Mouse (Mus musculus): ENCODE measurements around the gene Zfp36l1.

Zfp36l1 gene

DNA sequence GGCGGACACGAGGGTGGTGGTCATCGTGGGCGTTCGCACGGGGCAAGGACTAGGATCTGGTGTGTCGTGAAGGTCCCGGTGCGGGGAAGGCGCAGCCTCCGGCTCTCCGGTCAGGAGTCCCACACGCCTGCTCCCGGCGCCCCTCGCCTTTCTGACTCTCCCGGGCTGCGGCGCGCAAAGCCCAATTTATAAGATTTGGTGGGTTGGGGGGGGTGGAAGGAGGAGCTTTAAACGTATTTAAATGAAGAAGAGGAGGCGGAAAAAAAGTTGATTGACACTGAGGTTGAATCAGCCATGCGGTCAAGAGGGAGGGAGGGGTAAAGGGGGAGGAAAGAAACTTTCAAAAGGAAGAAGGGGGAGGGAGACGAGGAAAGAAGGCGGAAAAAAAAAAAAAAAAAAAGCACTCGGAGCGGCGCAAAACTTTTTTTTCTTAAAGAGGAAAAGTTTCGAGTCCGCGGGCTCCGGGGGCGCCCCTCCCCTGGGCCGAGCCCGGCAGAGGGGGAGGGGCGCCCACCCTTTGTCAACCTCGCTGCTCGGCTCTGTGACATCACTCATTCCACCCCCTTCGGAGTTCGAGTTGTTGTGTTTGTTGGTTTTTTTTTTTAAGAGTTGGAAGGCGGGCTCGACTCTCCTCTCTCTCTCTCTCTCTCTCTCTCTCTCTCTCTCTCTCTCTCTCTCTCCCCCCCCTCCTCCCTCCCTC lies at the start of gene Zfp36l1:
Gene Zfp36l1 (minus strand): TSS at position 162 of the 700 bp plus-strand sequence.
- peak; percentile 98 for DNase-seq

DNA sequence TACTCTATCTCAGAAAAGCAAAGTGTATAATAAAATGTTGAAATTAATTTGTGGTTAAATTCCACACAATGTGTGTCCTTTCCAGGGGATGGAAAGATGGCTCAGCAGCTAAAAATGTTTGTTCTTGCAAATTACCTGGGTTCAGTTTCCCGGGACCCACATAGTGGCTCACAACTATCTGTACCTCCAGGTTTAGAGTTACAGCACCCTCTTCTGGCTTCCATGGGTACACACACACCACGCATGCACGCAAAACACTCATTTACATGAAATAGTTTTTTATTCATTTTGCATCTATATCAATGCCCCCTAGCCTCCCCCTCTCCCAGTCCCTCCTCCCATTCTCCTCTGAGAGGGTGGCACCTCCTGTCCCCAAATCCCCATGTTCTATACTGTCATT lies 49.6 kb upstream of the Zfp36l1 start:
- DNase-seq, result no peak

DNA sequence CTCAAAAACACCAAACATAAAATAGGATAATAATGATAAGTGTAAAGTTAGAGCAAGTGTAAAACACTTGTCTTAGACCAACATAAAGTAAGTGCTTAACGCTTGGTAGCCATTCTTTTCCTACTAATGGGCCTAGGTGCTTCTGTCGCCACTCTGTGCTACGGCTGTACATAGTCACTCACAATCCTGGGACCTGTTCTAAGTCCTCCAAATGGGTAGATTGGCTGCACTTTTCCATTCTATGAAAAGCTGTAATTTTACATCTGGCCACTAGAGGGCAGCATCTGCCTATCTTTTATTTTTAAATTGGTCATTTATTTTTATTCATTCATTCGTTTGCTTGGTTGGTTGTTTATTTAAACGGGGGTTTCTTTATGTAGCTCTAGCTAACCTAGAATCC lies 44.9 kb upstream of the Zfp36l1 start:
- peak; percentile 49 for DNase-seq

DNA sequence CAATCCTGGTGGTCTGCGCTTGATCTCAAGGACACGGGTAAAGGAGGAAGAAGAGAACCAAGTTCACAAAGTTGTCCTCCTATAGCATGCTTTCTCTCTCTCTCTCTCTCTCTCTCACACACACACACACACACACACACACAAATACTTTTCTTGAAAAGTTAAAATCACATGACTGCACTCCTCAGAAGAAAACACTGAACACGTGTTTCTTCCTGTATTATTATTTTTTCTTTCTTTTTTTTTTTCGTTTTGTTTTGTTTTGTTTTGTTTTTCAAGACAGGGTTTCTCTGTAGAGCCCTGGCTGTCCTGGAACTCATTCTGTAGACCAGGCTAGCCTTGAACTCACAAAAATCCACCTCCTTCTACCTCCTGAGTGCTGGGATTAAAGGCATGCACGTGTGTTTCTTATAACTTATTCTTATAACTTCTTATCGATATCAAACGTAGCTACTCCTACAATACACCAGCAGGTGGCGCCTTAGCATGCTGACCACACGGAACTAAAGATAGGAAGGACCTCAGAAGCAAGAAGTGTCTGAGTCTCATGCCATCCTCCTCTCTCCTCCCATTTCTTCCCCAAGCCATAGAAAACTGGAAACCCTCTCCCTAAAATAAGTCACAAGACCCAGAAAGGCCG lies 41.0 kb upstream of the Zfp36l1 start:
- peak; percentile 57 for DNase-seq

- no peak for DNase-seq
Measured at GRCm38 (mm10) chr12:80153078-80153477, 40.3 kb upstream of the Zfp36l1 start.

GRCm38 (mm10) chr12:80151821-80152220 lies 39.0 kb upstream of the Zfp36l1 start:
- DNase-seq, result no peak

DNA sequence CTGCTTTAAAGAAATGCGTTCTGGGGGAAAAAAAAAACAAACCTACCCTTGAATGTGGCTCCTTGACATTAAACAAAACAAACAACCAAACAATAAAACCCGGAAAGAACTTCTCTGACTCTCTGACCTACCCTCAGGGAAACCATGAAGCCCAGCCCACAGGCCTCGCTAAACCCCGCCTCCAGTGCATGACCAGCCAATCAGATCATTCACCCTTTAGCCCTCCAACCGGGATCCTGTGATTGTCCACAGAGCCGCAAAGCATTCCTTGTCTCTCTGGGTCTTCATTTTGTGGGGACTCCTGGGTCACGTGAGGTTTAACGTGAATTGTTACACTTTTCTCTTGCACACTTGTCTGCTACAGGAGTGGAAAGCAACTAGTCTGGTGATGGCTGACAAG lies 37.8 kb upstream of the Zfp36l1 start:
- peak; percentile 60 for DNase-seq

DNA sequence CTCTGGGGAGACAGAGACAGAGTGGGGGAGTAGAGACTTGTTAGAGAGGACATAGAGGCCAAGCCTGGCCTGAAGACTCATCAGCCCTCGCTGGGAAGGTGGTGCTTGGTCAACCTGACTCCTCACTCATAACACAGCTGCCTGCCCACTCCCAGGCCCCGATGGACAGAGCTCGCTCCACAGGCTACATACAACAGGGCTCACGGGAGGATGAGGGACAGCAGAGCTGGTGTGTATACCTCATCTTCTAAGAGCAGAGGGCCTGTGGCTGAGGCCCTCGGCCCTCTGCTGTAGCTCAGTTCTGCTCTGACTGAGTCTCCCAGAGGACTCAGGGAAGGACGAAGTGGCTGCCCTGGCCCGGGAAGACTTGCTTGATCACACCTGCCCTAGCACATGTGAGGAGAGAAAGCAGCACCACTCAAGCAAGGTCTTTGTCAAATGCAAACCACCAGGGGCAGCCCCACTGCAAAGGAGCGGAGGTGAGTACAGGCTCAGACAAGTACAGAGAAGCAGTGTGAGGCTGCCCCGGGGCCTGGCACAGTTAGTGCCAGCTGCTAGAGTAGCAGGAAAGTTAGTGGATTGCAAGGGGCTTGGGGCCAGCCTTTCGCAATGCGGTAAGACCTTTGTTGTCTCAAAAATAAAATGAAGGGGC lies 34.9 kb upstream of the Zfp36l1 start:
- DNase-seq, result no peak

- DNase-seq, result peak; percentile 77
Measured at GRCm38 (mm10) chr12:80146227-80147223, 33.7 kb upstream of the Zfp36l1 start.

DNA sequence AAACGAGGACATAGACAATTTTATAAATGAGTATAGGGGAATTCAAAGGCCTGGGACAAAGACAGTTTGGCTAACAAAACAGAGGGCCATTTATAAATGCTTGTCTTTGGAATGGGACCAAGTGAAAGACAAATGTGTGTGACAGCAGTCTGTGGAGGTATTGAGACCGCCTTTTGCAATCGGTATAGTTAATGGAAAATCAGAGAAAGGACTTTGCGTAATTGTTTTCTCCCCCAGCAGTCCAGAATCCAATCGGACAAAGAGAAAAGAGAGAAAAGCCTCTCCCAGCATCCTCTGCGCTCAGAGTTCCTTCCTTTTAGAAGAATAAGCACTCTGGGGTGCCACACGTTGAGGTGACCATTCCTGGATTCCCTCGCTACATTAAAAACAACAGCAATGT lies 32.6 kb upstream of the Zfp36l1 start:
- DNase-seq, result no peak

DNA sequence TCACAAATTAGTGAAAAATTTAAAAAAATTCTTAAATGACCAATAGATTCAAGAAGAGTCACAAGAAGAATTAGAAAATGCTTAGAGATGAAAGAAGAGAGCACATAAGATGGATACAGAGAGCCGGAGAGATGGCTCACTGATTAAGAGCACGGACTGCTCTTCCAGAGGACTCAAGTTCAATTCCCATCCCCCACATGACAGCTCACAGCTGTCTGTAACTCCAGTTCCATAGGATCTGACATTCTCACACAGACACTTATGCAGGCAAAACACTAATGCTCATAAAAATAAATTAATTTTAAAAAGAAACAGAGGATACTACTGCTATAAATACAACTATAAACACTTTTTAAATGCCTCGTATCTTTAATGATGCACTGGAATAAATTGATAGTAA lies 32.0 kb upstream of the Zfp36l1 start:
- no peak for DNase-seq

GRCm38 (mm10) chr12:80141470-80141869 lies 28.7 kb upstream of the Zfp36l1 start:
- DNase-seq, result peak; percentile 51

DNA sequence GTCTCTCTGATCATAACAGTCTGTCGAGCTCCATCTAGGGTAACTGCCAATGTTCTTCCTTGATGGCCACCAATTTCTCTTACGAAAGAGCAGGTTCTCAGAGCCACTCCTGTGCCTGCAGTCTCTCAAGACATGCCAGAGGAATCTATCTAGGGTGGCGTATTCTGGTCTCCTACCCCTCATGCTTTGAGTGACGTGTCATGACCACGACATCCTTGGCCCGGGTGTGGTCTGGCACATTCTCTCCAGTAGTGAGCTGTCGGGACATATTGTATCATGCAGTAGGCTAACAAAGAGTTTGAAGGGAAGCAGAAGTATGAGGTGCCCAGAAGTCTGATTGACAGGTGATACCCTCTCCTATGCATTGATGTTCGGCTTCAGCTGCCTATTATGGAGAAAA lies 28.2 kb upstream of the Zfp36l1 start:
- no peak for DNase-seq

DNA sequence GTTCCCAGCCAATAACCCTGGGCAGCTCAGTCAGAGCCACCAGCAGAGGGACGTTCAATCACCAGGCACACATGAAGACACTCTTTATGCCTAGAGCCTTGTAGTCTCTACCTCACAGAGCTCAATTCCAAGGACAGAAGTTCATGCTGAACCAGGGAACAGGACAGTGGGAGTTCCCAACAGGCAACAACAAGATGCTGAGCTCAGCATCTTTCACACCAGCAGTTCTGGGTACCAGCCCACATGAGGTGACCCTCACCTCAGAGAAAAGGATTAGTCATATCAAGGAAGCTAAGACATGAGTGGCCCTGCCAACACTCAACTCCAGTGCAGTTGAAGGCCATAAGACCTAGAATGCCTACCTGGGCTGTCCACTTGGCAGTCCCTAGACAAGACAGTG lies 24.9 kb upstream of the Zfp36l1 start:
- DNase-seq, result no peak

DNA sequence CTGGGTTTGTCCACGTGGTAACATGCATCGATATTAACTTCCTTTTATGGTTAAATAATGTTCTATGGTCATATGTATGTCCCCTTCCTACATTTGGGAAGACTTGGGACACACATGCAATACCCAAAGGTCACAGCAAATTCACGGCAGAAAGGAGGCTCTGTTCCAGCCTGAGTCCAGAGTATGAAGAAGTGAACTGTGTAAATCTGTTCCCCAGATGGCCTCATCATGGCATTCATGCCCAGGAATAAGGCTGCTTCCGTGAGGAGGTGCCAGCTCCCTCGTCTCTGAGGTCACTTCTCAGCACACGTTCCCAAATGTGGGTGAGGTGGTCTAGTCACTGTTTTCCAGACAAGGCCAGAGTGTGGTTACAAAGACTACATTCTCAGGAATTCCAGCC lies 24.4 kb upstream of the Zfp36l1 start:
- no peak for DNase-seq

GRCm38 (mm10) chr12:80136264-80136930 lies 23.6 kb upstream of the Zfp36l1 start:
- DNase-seq, result no peak

- no peak for DNase-seq
Measured at GRCm38 (mm10) chr12:80135173-80135572, 22.4 kb upstream of the Zfp36l1 start.

- DNase-seq, result no peak
Measured at GRCm38 (mm10) chr12:80133011-80133545, 20.3 kb upstream of the Zfp36l1 start.

- DNase-seq, result peak; percentile 95
Measured at GRCm38 (mm10) chr12:80132250-80133003, 19.6 kb upstream of the Zfp36l1 start.

DNA sequence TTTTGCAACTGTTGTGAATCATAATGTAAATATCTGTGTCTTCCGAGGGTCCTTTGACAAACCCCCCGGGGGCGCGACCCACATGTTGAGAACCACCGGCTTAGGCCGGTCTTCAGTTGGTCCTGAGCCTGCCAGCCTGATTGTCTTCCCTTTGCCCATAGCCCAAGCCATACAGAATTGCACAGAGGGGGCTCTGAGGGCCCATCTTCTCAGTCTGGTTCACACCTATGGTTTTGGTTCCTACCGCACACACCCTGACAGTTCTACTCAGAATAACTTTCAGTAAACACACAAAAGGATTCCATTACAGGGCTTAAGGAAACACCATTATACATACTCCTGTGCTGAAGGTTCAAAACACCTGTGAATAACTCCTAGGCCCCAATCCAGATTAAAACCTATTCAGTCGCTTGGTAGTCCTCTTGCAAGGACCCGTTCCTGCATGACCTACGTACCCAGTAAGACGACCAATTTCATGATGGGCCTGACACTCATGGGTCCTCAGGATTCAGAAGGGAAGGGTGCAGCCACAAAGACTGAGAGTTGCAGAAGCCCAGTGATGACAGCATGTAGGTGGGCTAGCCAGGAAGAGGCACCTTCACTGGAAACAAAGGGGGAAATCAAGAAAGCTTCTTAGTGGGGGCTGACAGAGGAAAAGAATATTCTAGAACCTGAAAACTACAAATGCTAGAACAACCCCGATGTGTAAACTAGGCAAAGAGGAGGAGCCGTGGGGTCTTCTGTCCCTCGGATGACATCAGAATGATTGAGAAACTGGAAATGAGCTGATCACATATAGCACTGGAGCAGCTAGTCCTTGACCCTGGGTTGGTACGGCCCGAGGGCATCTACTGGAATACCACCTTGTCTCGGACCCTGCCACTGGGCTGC lies 18.8 kb upstream of the Zfp36l1 start:
- no peak for DNase-seq

Data from kidney, adult 9 months (tissue).